Mouse (Mus musculus) G1E (cell line): ENCODE measurements around the gene Ppme1. TPM values are rescaled to one million over a fixed set of nuclear protein-coding genes. Genes with fewer than 3 reads are reported as not detected.

ENCODE experiments used
- ATAC-seq: 2 replicates; pipeline ENCODE4 v1.8.0; 2016; ENCODE audit warnings: mild to moderate bottlenecking; ENCODE audit not compliant: insufficient number of reproducible peaks, poor library complexity, low FRiP score, severe bottlenecking; ENCODE audit errors: extremely low read depth
- DNase-seq: peaks from one replicate; pipeline ENCODE4 v3.0.0; 2012; ENCODE audit warnings: low spot score
- H3K27me3 ChIP-seq: 2 replicates; pipeline ENCODE4 v1.6.1; 2012; ENCODE audit warnings: mild to moderate bottlenecking, low read length, inconsistent platforms; ENCODE audit not compliant: insufficient read depth
- H3K36me3 ChIP-seq: replicated peaks from 2 replicates; pipeline ENCODE3; 2012; ENCODE audit warnings: mild to moderate bottlenecking, inconsistent platforms
- H3K4me1 ChIP-seq: 2 replicates; pipeline ENCODE4 v1.6.1; 2012; ENCODE audit warnings: low read depth, low read length, inconsistent platforms, mixed read lengths; ENCODE audit not compliant: insufficient read depth
- H3K4me3 ChIP-seq: 2 replicates; pipeline ENCODE4 v1.5.1; 2012; ENCODE audit warnings: low read depth, mild to moderate bottlenecking, inconsistent platforms, low read length, moderate library complexity, mixed read lengths
- H3K9me3 ChIP-seq: replicated peaks from 2 replicates; pipeline ENCODE4 v1.6.1; 2012; ENCODE audit warnings: inconsistent platforms
- CTCF ChIP-seq: IDR thresholded peaks from 2 replicates; pipeline ENCODE4 v1.5.1; 2012; ENCODE audit warnings: low read depth, low read length, inconsistent platforms, mixed read lengths
- GATA1 ChIP-seq: IDR thresholded peaks from 2 replicates; pipeline ENCODE4 v1.6.1; 2012; ENCODE audit warnings: borderline replicate concordance, low read length, inconsistent platforms, mixed read lengths
- GATA2 ChIP-seq: IDR thresholded peaks from 2 replicates; pipeline ENCODE4 v1.6.1; 2012; ENCODE audit warnings: low read depth, low read length, inconsistent platforms, borderline replicate concordance
- POLR2AphosphoS5 ChIP-seq: IDR thresholded peaks from 2 replicates; pipeline ENCODE4 v1.6.1; 2012; ENCODE audit warnings: low read depth, low read length, inconsistent platforms; ENCODE audit not compliant: insufficient replicate concordance
- TAL1 ChIP-seq: conservative IDR thresholded peaks from 2 replicates; pipeline ENCODE4 v1.6.1; 2012; ENCODE audit warnings: low read depth, low read length, inconsistent platforms, mixed read lengths
- polyA plus RNA-seq: library from polyadenylated mRNA; stranded (reverse); fragments of >175 nt; gene quantifications from 2 replicates; pipeline ENCODE4 v1.2.3, GENCODE M21; 2012
- total RNA-seq, 2 experiments: library from RNA; stranded (forward) in 1 of 2; stranded (reverse) in 1 of 2; fragments of 200-1000 nt in 1 of 2; fragments of >200 nt in 1 of 2; fragmentation: Nextera tagmentation in 1 of 2; gene quantifications; 2 replicates each; pipeline ENCODE4 v1.2.3; 2014 to 2017

Gene Ppme1
- total RNA-seq (2014; fragmentation: Nextera tagmentation) (45.2 and 57.8 TPM in 2 replicates), total RNA-seq (2017) (85.7 and 87.0 TPM in 2 replicates), polyA plus RNA-seq (54.4 and 61.1 TPM in 2 replicates)

DNA sequence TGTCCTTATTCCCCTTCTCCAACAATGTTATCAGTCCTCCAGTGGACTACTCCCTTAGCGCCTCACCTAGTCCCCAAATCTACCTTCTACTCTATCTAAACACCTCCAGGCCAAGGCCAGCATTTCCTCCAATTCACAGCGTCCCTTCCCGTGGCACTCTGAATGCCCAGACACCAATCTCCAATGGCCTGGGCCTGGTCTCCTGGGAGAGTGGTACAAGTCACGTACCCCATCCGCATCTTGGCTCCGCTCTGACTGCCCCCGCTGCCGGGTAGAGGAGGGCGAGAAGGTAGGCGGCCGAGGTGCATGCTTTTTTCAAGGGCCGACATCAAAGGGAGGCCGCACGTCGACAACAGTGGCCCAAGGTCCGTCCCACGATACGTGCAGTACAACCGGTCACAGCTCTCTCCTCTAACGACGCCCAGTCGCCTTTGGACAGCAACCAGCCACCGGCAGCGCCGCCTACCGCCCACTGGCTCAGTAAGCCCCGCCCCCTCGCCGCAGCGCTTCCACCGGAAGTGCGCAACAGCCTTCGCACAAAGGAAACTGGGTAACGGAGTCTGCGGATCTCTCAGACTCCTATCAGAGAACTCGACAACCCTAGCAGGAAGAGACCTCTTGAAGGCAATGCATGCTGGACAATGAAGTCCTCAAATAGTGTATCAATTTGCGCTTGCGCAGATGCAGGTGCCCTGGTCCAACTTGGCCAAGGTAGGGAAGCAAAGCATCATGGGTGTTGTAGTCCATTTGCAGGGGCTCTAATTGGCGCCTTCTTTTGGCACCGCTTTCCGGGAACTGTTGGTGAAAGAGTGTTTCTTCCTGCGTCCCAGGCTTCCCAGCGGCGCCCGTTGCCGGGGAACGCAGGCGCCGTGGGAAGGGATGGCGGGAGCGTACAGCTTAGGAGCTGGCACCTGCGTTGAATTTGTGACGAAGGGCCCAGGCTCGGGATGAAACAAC is at the start of gene Ppme1, which contains the start of gene C2cd3:
TSS of gene Ppme1 (minus strand) at position 813 of the 957 bp plus-strand sequence.
TSS of gene C2cd3 (plus strand) at position 739 of the 957 bp plus-strand sequence.
- Histone ChIP-seq H3K4me1 (peaks cover 22% of the 10 kb centered on the region), H3K9me3 (no peaks in the 10 kb centered on the region), H3K27me3 (no peaks in the 10 kb centered on the region), H3K4me3 (peak within 1 kb of the TSS; percentile 85), H3K36me3 (peaks cover 41% of the 10 kb centered on the region)
- no peak for TF ChIP-seq GATA1
- TF ChIP-seq TAL1, result no peak
- TF ChIP-seq GATA2, result no peak
- no peak for TF ChIP-seq CTCF
- TF ChIP-seq POLR2AphosphoS5, result no peak
- peak; percentile 92 for DNase-seq
- ATAC-seq, result peak; percentile 96

DNA sequence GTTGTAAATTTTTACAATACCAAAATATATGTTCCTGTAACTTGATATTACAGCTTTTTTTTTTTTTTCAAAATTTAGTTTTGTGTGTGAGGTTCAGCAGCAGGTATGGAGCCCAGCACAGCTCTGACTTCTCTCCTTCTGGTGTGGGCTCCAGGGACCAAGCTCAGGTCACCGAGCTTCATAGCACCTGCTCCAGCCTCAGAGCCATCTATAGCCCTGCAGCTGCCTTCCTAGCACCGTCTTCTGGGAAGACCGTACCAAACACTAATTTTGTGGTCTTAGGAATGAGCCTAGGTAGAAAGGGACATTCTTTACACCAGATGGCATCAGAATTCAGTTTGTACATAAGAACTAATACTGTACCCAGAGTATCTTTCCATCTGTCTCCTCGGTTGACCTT is 36.6 kb upstream of the Ppme1 start:
- no peaks in the 10 kb centered on the region for H3K9me3 ChIP-seq
- TF ChIP-seq GATA1, result no peak
- no peak for TF ChIP-seq CTCF
- TF ChIP-seq TAL1, result no peak
- TF ChIP-seq GATA2, result no peak
- TF ChIP-seq POLR2AphosphoS5, result no peak
- peaks cover 86% of the 10 kb centered on the region for H3K36me3 ChIP-seq
- ATAC-seq (no peak), DNase-seq (no peak)
- no peak overlapping the region for H3K4me3 ChIP-seq
- H3K4me1 ChIP-seq, result no peaks in the 10 kb centered on the region
- H3K27me3 ChIP-seq, result no peaks in the 10 kb centered on the region

DNA sequence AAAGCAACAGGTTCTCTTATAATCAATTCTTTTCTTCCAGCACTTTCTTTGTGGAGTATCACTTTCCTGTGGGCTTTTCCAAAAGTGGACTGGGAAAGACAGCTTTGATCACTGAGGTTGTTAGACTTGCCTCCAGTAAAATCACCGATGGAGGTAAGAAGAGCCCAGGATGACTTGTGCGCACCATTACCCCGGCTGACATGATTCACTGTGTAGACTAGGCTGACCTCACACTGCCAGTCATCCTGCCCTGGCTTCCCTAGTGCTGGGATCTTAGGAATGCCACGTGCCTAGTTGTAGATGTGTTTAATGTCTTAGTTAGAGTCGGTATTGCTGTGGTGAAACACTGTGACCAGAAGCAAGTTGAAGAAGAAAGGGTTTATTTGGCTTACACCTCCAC is 35.6 kb upstream of the Ppme1 start:
- TF ChIP-seq POLR2AphosphoS5, result no peak
- no peak for TF ChIP-seq TAL1
- no peak for TF ChIP-seq GATA1
- TF ChIP-seq CTCF, result no peak
- TF ChIP-seq GATA2, result no peak
- Histone ChIP-seq H3K9me3 (no peaks in the 10 kb centered on the region), H3K4me3 (no peak overlapping the region), H3K27me3 (no peaks in the 10 kb centered on the region), H3K4me1 (no peaks in the 10 kb centered on the region), H3K36me3 (peaks cover 89% of the 10 kb centered on the region)
- DNase-seq, result no peak
- no peak for ATAC-seq

DNA sequence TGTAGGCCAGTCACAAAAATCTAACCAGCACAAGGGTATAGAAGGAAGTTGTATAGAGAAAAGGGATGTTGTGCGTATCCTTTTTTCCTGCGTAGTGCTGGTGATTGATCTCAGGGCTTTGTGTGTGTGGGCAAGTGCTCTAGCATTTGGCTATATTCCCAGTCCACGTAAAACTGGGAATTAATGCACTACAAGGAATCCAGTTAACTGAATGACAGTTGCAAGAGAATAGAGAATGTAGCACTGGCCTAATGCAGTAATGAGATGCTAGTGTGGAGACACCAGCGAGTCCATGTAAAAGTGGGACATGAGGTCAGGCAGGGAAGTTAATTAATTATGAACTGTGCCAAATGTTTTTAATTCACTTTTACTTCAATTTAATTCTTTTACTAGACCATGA is 30.6 kb upstream of the Ppme1 start:
- H3K9me3 ChIP-seq, result no peaks in the 10 kb centered on the region
- H3K27me3 ChIP-seq, result no peaks in the 10 kb centered on the region
- TF ChIP-seq POLR2AphosphoS5 (no peak), CTCF (no peak), GATA2 (no peak), TAL1 (no peak), GATA1 (no peak)
- DNase-seq (no peak), ATAC-seq (no peak)
- H3K4me1 ChIP-seq, result no peaks in the 10 kb centered on the region
- H3K4me3 ChIP-seq, result no peak overlapping the region
- H3K36me3 ChIP-seq, result peaks cover 81% of the 10 kb centered on the region

DNA sequence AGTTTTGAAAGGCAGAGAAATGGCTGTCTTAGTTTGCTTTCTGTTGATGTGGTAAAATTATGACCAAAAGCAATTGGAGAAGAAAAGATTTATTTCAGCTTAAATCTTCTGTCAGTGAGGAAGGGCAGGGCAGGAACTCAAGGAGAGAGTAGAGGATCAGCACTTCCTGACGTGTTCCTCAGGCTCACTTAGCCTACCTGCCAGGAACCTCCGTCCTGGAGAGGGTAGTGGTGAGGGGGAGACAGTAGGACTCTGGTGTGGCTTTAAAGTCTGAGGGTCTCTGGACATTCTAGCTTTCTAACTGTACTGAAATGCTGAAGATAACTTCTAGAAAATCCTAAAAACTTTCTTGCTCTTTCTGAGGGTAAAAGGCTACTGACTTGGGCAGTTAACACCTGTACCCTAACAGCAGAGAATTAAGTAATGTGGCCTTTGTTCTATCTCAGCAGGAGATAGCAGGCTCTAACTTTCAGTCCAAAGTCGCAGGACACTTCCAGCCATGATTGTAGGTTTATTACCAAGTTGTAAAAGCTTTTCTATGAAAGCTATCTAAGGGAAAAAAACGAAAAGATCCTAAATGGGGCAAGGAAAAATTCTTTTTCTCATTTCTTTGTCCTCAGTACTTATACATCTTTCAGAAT is 28.9 kb upstream of the Ppme1 start:
- DNase-seq, result no peak
- no peaks in the 10 kb centered on the region for H3K27me3 ChIP-seq
- no peaks in the 10 kb centered on the region for H3K4me1 ChIP-seq
- H3K9me3 ChIP-seq, result no peaks in the 10 kb centered on the region
- no peak for ATAC-seq
- peaks cover 80% of the 10 kb centered on the region for H3K36me3 ChIP-seq
- TF ChIP-seq GATA1 (no peak), GATA2 (no peak), TAL1 (no peak), CTCF (no peak), POLR2AphosphoS5 (no peak)
- no peak overlapping the region for H3K4me3 ChIP-seq
